Mouse (Mus musculus) lung, embryonic 16.5 days (tissue): ENCODE results near the gene Hoxa4. TPM values are rescaled to one million over a fixed set of nuclear protein-coding genes. Genes with fewer than 3 reads are reported as not detected.

Experiments
- ATAC-seq: fragments of 200-750 bp; cut with Nextera tagmentation; 2 replicates; pipeline ENCODE4 v1.8.0; 2017; ENCODE audit warnings: low read depth, mild to moderate bottlenecking, moderate library complexity
- H3K27ac ChIP-seq: fragments of 300-500 bp; sonication (generic); 2 replicates; pipeline ENCODE4 v1.5.1; 2014; ENCODE audit warnings: mild to moderate bottlenecking, control low read depth, low read length
- H3K27me3 ChIP-seq: fragments of 300-500 bp; sonication (generic); 2 replicates; pipeline ENCODE4 v1.6.1; 2014; ENCODE audit warnings: low read depth, low read length, mixed read lengths; ENCODE audit not compliant: control insufficient read depth, insufficient read depth
- H3K36me3 ChIP-seq: fragments of 300-500 bp; sonication (generic); 2 replicates; pipeline ENCODE4 v1.6.1; 2014; ENCODE audit warnings: low read length; ENCODE audit not compliant: control insufficient read depth, insufficient read depth
- H3K4me1 ChIP-seq: fragments of 300-500 bp; sonication (generic); replicated peaks from 2 replicates; pipeline ENCODE4 v1.6.1; 2014; ENCODE audit warnings: low read length, mixed read lengths; ENCODE audit not compliant: control insufficient read depth, insufficient read depth
- H3K4me2 ChIP-seq: fragments of 300-500 bp; sonication (generic); 2 replicates; pipeline ENCODE4 v1.6.1; 2014; ENCODE audit warnings: low read depth, low read length, control low read depth
- H3K4me3 ChIP-seq: fragments of 300-500 bp; sonication (generic); 2 replicates; pipeline ENCODE4 v1.5.1; 2014; ENCODE audit warnings: mild to moderate bottlenecking, low read length, control low read depth
- H3K9ac ChIP-seq: fragments of 300-500 bp; sonication (generic); 2 replicates; pipeline ENCODE4 v1.6.1; 2014; ENCODE audit warnings: low read length, control low read depth
- H3K9me3 ChIP-seq: fragments of 300-500 bp; sonication (generic); 2 replicates; pipeline ENCODE4 v1.6.1; 2016; ENCODE audit warnings: low read length; ENCODE audit not compliant: control insufficient read depth
- WGBS: fragments of 180-500 bp; shearing (Covaris S2); extraction: QIAGEN DNeasy Blood & Tissue Kit; methylation state at CpG from one replicate; pipeline ENCODE4 v1.1.7; 2014; 5-methylcytosine and 5-hydroxymethylcytosine counted together
- polyA plus RNA-seq: library from polyadenylated mRNA; unstranded; fragments of >200 nt; fragmentation: Nextera tagmentation; extraction: Ambion mirVana; gene quantifications from 2 replicates; pipeline ENCODE4 v1.2.1, GENCODE M21; 2015

The Hoxa4 gene
- polyA plus RNA-seq, 1 experiment from 2014 or later = 2.4 TPM

DNA sequence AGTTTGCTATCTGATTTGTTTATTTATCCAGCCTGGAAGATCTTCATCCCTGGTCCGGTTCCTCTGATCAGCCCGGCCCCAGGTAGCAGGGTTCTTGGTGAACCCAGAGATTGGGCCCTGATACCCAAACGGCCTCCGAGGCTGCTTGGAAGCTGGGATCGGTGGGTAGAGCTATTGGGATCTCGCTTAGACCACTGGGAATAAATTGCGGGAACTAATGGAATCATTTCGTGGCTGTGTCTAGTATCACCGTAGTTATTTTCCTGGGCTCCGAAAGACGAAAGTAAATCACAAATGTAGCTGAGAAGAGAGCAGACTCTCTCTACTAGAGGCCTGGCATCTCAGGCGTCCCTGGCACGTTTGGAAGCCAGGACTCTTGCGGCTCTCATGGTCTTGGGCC, 13.7 kb upstream of the Hoxa4 start:
- no peaks in the 10 kb centered on the region for H3K36me3 ChIP-seq
- peaks cover 2% of the 10 kb centered on the region; the same call in 1 of the 2 replicates for H3K4me1 ChIP-seq
- peak overlapping the region; percentile 59 for H3K9ac ChIP-seq
- H3K4me2 ChIP-seq = peak overlapping the region; percentile 73
- H3K27ac ChIP-seq = peak overlapping the region; percentile 73
- H3K27me3 ChIP-seq = peaks cover 53% of the 10 kb centered on the region
- no peak for ATAC-seq
- WGBS = 12% methylated on average over 14 of the region's 14 CpGs
- peak overlapping the region; percentile 85 for H3K4me3 ChIP-seq
- no peaks in the 10 kb centered on the region for H3K9me3 ChIP-seq

DNA sequence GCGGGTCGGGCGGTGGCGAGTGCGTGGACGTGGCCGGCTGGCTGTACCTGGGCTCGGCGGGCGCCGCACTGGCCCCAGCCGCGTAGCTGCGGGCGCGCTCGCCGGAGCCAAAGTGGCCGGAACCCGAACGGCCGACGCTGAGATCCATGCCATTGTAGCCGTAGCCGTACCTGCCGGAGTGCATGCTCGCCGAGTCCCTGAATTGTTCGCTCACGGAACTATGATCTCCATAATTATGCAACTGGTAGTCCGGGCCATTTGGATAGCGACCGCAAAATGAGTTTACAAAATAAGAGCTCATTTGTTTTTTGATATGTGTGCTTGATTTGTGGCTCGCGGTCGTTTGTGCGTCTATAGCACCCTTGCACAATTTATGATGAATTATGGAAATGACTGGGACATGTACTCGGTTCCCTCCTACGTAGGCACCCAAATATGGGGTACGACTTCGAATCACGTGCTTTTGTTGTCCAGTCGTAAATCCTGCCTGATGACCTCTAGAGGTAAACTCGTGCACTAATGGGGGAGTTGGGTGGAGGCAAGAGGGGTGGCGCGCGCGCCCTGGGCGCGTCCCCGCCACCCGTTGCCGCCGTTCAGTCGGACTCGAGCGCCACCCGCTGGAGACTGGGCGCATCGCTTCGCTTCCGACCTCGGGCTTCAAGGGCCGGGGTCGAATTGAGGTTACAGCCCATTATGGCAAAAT, 12.6 kb upstream of the Hoxa4 start, which contains the start of gene Hoxa5:
TSS of gene Hoxa5 (minus strand) at position 538 of the 703 bp plus-strand sequence.
- Histone ChIP-seq H3K36me3 (no peaks in the 10 kb centered on the region), H3K4me1 (peaks cover 2% of the 10 kb centered on the region; the same call in 1 of the 2 replicates), H3K4me2 (peak within 1 kb of the TSS; percentile 73), H3K27ac (peak within 1 kb of the TSS; percentile 93), H3K9me3 (no peaks in the 10 kb centered on the region), H3K4me3 (peak within 1 kb of the TSS; percentile 85), H3K9ac (peak within 1 kb of the TSS; percentile 97), H3K27me3 (peaks cover 55% of the 10 kb centered on the region)
- under 1% methylated on average over 65 of the region's 65 CpGs for whole genome bisulfite sequencing
- peak; percentile 91 for ATAC-seq

DNA sequence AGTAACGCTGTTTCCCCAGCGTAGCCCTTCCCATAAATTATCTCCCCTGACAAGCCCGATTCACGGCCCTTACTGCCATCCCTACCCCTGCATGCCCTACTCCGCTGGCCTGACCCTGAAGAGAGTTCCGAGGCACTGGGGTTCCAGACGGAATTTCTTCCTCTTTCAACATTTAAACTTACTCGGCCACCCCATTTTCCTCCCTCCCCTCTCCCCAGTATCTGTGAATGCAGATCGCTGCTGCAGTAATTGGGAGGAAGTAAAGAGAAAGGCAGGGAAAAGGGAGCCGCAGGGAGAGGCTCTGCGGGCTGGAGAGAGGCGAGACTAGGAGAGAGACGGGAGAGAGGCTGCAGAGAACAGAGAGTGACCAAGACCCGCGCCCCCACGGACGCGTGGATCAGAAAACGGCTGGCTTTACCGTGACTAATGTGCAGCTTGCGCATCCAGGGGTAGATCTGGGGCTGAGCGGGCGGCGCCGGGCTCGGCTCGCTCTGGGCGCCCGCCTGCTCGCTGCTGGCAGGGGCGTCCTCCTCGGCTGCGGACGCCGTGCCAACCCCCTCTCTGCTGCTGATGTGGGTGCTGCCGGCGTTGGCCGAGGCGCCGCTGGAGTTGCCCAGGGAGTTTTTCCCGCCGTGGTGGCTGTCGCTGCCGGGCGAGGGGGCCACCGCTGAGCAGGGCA, 12.0 kb upstream of the Hoxa4 start:
- no peaks in the 10 kb centered on the region for H3K9me3 ChIP-seq

DNA sequence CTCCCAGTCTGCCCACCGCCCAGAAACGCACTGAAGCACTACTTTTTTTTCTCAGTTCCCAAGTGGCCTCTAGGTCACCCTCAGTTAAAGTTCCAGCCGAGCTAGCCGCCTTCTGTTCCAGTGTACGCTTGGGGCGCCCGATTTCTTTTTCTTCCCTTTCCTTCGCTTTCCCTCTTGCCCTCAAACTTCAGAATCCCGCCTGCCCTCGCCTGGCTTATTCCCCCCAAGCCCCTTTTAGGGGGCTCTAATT, 11.5 kb upstream of the Hoxa4 start:
- H3K27ac ChIP-seq = peak overlapping the region; percentile 93
- no peak for ATAC-seq
- H3K4me2 ChIP-seq = peak overlapping the region; percentile 73
- peaks cover 7% of the 10 kb centered on the region for H3K4me1 ChIP-seq
- H3K27me3 ChIP-seq = peaks cover 51% of the 10 kb centered on the region
- H3K9ac ChIP-seq = peak overlapping the region; percentile 97
- H3K9me3 ChIP-seq = no peaks in the 10 kb centered on the region
- peak overlapping the region; percentile 85 for H3K4me3 ChIP-seq
- 2% methylated on average over 10 of the region's 10 CpGs for WGBS
- H3K36me3 ChIP-seq = no peaks in the 10 kb centered on the region

More for the DNA sequence above, 12.0 kb upstream of the Hoxa4 start:
- peak overlapping the region; percentile 73 for H3K4me2 ChIP-seq
- H3K27ac ChIP-seq = peak overlapping the region; percentile 93
- H3K4me1 ChIP-seq = peaks cover 6% of the 10 kb centered on the region
- peak overlapping the region; percentile 85 for H3K4me3 ChIP-seq
- H3K9ac ChIP-seq = peak overlapping the region; percentile 97
- peaks cover 55% of the 10 kb centered on the region for H3K27me3 ChIP-seq
- H3K36me3 ChIP-seq = no peaks in the 10 kb centered on the region
- WGBS = under 1% methylated on average over 45 of the region's 46 CpGs
- ATAC-seq = no peak; the same call in 1 of the 2 replicates

DNA sequence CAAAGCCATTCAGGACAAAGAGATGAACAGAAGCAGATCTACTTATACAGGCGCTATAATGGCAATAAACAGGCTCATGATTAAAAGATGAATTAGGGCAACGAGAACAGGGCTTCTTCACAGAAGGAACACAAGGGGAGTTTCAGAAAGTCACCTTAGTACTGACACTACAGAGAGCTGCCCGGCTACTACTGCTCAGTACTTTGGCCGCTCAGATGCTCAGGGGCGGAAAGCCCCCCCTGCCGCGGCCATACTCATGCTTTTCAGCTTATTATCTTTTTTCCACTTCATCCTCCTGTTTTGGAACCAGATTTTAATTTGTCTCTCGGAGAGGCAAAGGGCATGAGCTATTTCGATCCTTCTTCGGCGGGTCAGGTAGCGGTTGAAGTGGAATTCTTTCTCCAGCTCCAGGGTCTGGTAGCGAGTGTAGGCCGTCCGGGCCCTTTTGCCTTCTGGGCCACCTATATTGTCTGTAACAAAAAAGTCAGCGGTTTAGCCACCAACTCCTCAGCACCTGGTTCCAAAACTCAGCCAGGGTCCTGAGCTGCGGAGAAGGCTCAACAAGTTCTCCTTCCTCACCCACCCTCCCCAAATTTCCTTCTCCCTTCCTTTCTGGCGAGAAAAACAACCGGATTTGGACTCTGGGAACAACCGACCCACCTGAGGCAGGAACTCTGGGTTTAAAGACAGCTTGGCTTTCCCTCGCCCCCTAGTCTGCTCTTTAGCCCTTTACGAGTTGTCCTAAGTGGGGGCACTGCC, 11.0 kb upstream of the Hoxa4 start:
- 5% methylated on average over 22 of the region's 22 CpGs for WGBS
- Histone ChIP-seq H3K27ac (peak overlapping the region; percentile 93), H3K4me2 (peak overlapping the region; percentile 73), H3K4me3 (peak overlapping the region; percentile 85), H3K36me3 (no peaks in the 10 kb centered on the region), H3K27me3 (peaks cover 52% of the 10 kb centered on the region), H3K4me1 (peaks cover 9% of the 10 kb centered on the region), H3K9me3 (no peaks in the 10 kb centered on the region), H3K9ac (peak overlapping the region; percentile 97)
- ATAC-seq = no peak

DNA sequence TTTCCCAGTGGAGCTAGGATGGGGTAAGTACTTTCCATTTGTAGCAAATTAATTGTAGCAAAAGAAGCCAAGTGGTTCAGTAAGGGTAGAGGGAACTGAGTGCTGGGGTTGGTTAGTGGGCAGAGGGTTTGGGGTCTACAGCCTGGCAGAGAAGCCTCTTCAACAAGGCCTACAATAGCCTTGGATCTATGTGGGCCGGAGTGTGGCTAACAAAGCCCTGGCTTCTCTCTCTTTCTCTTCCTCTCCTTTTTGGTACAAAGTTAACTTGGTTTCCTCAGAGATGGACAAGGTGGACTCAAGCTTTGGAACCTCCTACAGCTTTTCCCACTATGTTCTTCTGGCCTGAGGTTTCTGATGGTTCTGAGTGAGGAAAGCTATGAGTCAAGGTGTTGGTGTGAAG, 9.7 kb upstream of the Hoxa4 start:
- peak overlapping the region; percentile 73 for H3K4me2 ChIP-seq
- 9% methylated on average over 1 of the region's 1 CpGs for WGBS
- peak overlapping the region; percentile 84 for H3K27ac ChIP-seq
- H3K4me1 ChIP-seq = peaks cover 15% of the 10 kb centered on the region
- peak overlapping the region; percentile 85 for H3K4me3 ChIP-seq
- peaks cover 46% of the 10 kb centered on the region for H3K27me3 ChIP-seq
- H3K9ac ChIP-seq = peak overlapping the region; percentile 97
- ATAC-seq = no peak
- H3K9me3 ChIP-seq = no peaks in the 10 kb centered on the region
- no peaks in the 10 kb centered on the region for H3K36me3 ChIP-seq

DNA sequence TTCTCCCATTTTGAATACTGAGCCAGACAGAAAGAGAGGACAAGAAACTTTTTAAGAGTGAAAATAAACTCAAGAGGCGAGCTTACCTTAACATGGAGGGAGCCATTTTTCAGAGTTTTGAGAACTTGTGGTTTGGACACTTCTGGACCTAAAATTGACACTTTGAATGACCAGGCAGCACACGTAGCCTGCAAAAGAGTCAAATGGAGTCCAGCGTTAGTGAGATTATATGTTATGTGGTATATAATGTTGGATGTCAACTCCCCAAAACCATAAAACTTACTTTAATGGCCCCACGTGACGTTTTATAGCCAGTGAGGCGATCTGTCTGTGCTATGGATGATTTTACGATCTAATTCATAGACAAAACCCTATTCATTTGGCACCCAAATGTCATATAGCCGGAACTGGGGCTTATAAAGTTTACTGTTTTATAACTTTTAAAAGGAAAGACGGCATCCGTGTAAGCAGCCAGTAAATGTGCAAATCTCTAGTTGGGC, 9.2 kb upstream of the Hoxa4 start:
- H3K36me3 ChIP-seq = no peaks in the 10 kb centered on the region
- peak overlapping the region; percentile 85 for H3K4me3 ChIP-seq
- no peaks in the 10 kb centered on the region for H3K9me3 ChIP-seq
- WGBS = 15% methylated on average over 10 of the region's 10 CpGs
- H3K4me2 ChIP-seq = peak overlapping the region; percentile 73
- peak overlapping the region; percentile 84 for H3K27ac ChIP-seq
- H3K4me1 ChIP-seq = peaks cover 20% of the 10 kb centered on the region
- peaks cover 46% of the 10 kb centered on the region for H3K27me3 ChIP-seq
- peak overlapping the region; percentile 97 for H3K9ac ChIP-seq
- ATAC-seq = no peak

DNA sequence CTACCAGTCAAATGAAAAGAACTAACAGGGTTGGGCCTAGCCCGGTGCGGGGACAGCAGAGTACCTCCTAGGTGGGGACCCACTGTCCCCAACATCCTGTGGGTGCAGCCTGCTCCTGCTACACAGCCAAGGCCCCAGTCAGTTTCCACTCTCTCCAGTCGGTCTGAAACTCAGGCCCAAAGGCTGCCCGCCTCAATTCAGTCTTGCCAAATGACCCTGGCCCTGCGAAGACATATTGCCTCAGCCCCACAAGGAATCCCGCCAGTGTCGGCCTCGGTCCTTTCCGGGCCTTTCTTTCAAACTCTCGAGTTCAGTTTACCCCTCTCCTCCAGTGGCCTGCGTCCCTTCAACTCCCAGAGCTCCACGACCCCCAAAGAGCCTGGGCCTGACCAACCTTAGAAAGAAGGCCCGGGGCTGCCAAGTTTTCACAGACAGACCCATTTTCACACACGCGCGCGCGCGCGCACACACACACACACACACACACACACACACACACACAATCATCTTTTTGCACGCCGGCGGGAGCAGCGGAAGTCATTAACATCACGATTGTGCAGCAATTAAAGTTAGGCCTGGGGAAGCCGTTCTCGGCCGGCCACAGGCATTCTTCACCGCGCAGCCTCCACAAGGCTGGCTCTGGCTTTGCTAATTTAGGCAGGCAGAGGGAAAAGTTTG, 8.7 kb upstream of the Hoxa4 start:
- Histone ChIP-seq H3K4me1 (peaks cover 23% of the 10 kb centered on the region), H3K36me3 (no peaks in the 10 kb centered on the region), H3K9me3 (no peaks in the 10 kb centered on the region), H3K27me3 (peaks cover 50% of the 10 kb centered on the region), H3K4me3 (peak overlapping the region; percentile 85), H3K4me2 (peak overlapping the region; percentile 73), H3K9ac (peak overlapping the region; percentile 97), H3K27ac (peak overlapping the region; percentile 84)
- 7% methylated on average over 30 of the region's 30 CpGs for WGBS
- ATAC-seq = no peak
